In the genomic region with DNA sequence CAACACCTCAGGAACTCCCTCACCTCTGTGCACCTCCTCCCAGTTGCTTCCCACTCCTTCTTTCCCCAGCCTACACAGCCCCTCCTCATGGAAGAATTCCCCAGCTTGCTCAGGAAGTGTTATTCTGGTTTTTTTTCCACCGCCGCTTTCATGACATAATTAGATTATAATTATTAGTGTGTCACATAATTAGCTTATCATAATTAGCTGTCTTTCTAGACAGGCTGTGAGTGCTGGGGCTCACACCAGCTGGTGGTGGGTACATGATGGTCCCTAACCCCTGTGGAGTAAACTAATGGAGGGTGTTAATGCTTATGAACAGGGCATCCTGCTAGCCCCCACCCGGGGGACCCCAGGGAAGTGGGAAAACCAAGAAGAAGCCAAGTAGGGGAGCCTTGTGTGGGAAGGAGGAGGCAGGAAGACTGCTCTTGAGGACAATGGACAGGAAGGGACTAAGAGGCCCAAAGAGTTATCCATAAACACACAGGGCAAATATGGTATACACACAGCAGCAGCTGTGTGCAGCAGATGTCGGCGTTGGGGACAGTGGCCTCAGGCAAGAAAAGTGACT, we compare ENCODE assay signal across 9 mouse cellular contexts. TPM values are rescaled to one million over a fixed set of nuclear protein-coding genes. Genes with fewer than 3 reads are reported as not detected.
A peak's percentile ranks its signal among the peaks of the same experiment; 100 is the strongest.
DNase-seq lines count a peak whose midpoint lies in the region; ATAC-seq and TF ChIP-seq lines count a peak whose summit lies in the region.
"Had no signal": no experiment of that assay in that cellular context is flagged by ENCODE, and none has a peak within 500 bp of the region (broad histone marks: within the 10 kb centered on the region; RNA-seq: fewer than 3 reads in every experiment).

No protein-coding gene starts in this region.

- 41% methylated on average over 5 of the region's 5 CpGs for WGBS in stomach, postnatal 0 days

- H3K36me3 ChIP-seq in stomach, postnatal 0 days (ENCODE audit: control insufficient read depth, insufficient read depth, low read length): no peaks in the 10 kb centered on the region

- no peak overlapping the region for H3K4me2 ChIP-seq in stomach, postnatal 0 days (replicated peaks; ENCODE audit: low read depth)

- no peak for TF ChIP-seq EP300 in stomach, postnatal 0 days (optimal IDR thresholded peaks at IDR 0.05)

- peak; percentile 64; the same call in 1 of the 2 replicates for ATAC-seq in stomach, postnatal 0 days (ENCODE audit: low FRiP score, low TSS enrichment)

- H3K27ac ChIP-seq in stomach, postnatal 0 days (replicated peaks): no peak overlapping the region
- H3K27ac ChIP-seq: macrophage had no signal

- no peaks in the 10 kb centered on the region for H3K9me3 ChIP-seq in stomach, postnatal 0 days (ENCODE audit: control insufficient read depth, low read length)

- peak; percentile 17 for DNase-seq in left cerebral cortex, postnatal 4 days
- DNase-seq in left cerebral cortex, postnatal 36 days (ENCODE audit: low spot score in 2 of 2): no peak
- peak; percentile 17 for DNase-seq in heart, postnatal 4 days
- DNase-seq in lung, postnatal 14 days: peak; percentile 49
- DNase-seq in stomach, postnatal 0 days (ENCODE audit: low spot score): no peak
- no peak for DNase-seq in urinary bladder, adult 2 months (ENCODE audit: low spot score)
- DNase-seq in cerebellum, postnatal 4 days (ENCODE audit: low spot score in 2 of 2): no peak

- no peak for TF ChIP-seq CTCF in stomach, postnatal 0 days (IDR thresholded peaks at IDR 0.05; ENCODE audit: low read depth)

- intact Hi-C loops in left cerebral cortex, postnatal 4 days (cut with DNase I): no loop called here
- intact Hi-C loops in left cerebral cortex, postnatal 36 days (cut with DNase I): no loop called here

- no peak overlapping the region for H3K4me3 ChIP-seq in stomach, postnatal 0 days (ENCODE audit: low read depth, low read length)

- H3K9ac ChIP-seq in stomach, postnatal 0 days (ENCODE audit: low read length): no peak overlapping the region

- no peaks in the 10 kb centered on the region for H3K27me3 ChIP-seq in stomach, postnatal 0 days (ENCODE audit: control insufficient read depth, insufficient read depth, low read length)

- H3K4me1 ChIP-seq in stomach, postnatal 0 days (replicated peaks; ENCODE audit: control insufficient read depth, insufficient read depth): no peaks in the 10 kb centered on the region

RNA-seq across cellular contexts. Expression of a gene that starts 38.2 kb away (rescaled TPM):
- 1 to 10 TPM; 3.7 to 6.8 TPM for total RNA-seq in left cerebral cortex, postnatal 4 days (2021)
- total RNA-seq in left cerebral cortex, postnatal 36 days (2021): 10 to 100 TPM; 37.1 to 53.5 TPM
- 1 to 10 TPM; 2.5 to 2.9 TPM for total RNA-seq in heart, postnatal 4 days (2021)
- 0.28 and 0.30 TPM in 2 replicates for polyA plus RNA-seq in stomach, postnatal 0 days (2015; fragmentation: Nextera tagmentation; extraction: Ambion mirVana)
- 0.01 and 0.06 TPM in 2 replicates for polyA plus RNA-seq in urinary bladder, adult 2 months (2012; rRNA removed)
- polyA plus RNA-seq: macrophage; small intestine, adult 2 months had no signal

Comparison
In these comparisons a context has a peak if more than half of its experiments do, and no peak if none do; other contexts are left out.
1. DNase-seq: peak in left cerebral cortex, postnatal 4 days (single experiment), heart, postnatal 4 days (single experiment) and lung, postnatal 14 days (single experiment); none in left cerebral cortex, postnatal 36 days (0 of 2), stomach, postnatal 0 days (single experiment), urinary bladder, adult 2 months (single experiment) and cerebellum, postnatal 4 days (0 of 2).
2. RNA of a gene that starts 38.2 kb away (total RNA-seq): 37.1 to 53.5 TPM in left cerebral cortex, postnatal 36 days; 3.7 to 6.8 TPM in left cerebral cortex, postnatal 4 days and 2.5 to 2.9 TPM in heart, postnatal 4 days; every median in the first group is over 4 times any median in the second.